Mouse (Mus musculus) lung, postnatal 14 days (tissue): ENCODE measurements around the gene Large1.
"Not testable (repeated sequence)": the region's sequence is repeated elsewhere in the genome, so short reads cannot be mapped to it uniquely, and the experiment has no call there.

Source experiments
- DNase-seq: peaks from one replicate; pipeline ENCODE4 v3.0.0; 2021

Large1 gene

DNA sequence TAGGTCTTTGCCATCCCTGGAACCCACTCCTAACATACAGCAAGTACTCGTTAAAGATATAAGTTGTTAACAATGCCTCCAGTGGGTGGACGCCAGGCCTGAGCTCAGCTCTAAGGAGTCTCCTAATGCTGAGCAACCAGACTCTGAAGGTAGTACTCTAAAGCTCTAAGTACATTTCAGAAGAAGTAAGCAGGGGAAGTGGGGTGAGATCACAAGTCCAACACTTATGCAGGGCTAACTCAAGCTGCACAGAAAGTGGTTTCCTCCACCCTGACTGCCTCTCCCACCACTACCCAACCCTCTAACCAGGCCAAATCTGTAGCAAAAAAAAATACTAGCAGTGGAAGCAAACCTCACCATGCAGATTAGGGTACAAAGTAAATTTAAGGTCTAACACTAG, 61.7 kb downstream of the Large1 start:
- DNase-seq: no peak

DNA sequence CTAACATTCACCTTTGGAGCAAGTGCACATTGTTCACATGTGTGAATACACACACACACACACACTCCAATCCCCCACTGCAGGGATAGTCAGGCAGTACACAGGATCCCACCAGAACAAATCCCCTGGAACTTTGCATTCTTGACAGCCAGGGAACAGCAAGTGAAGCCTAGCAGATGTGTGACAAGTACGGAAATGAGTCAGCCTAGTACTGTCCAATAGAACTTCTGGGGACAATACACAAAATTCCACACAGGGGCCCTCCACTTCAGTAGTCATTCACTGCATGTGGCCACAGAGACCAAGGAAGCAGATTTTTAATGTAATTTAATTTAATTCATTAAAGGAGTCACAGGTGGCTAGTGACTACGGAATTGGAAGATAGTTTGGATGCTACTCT, 62.7 kb downstream of the Large1 start:
- no peak for DNase-seq

DNA sequence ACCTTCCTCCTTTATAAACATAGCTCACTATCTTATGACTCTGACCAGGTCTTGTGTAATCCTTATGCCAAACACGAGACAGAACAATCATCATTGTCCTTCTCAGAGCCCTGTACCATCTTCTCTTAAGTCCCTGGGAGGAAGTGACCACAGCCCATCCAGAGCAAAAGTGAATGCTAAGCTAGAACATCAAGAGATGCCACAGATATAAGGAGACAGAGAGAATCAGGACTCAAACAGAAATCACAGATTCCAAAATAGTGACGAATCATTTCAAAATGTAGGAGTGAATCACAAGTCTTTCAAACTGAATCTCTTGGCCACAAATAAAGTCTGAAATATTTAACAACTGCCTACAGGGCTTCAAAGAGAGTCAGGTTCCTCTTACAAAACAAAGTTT, 63.5 kb downstream of the Large1 start:
- DNase-seq: no peak

DNA sequence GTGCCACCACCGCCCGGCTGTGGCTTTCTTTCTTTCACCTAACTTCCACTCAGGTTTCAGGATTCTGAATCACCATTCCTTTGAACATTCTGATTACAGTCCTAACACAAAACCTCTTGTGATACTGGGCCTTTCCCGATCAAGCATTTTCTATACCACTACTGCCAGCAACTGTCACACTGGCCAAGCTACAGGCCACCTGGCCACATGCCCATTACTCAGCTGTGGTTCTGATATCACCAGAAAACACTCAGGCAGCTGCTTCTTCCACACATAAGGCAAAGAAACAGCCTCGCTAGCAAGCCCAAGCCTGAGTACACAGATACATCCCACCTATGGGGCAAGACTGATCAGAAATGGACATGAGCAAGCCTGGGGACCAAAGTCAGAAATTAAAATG, 71.3 kb downstream of the Large1 start:
- peak; percentile 20 for DNase-seq

DNA sequence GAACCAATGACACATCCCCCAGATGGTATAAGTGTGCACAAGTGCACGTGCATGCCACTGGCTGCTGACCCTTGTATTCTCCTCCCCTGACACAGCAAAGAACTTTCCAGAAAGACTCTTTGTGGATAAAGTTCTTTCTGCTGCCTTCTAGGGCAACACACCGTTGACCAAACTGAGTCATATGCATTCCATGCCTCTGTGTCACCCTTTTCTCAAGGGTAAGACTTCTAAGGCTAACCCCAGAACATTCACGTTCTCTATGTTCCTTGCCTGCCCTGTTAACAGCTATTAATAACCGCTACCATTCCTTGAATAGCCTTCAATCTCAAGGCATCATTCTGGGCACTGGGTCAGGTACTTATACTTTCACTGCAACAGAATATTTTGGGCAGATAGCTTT, 77.3 kb downstream of the Large1 start:
- no peak for DNase-seq

DNA sequence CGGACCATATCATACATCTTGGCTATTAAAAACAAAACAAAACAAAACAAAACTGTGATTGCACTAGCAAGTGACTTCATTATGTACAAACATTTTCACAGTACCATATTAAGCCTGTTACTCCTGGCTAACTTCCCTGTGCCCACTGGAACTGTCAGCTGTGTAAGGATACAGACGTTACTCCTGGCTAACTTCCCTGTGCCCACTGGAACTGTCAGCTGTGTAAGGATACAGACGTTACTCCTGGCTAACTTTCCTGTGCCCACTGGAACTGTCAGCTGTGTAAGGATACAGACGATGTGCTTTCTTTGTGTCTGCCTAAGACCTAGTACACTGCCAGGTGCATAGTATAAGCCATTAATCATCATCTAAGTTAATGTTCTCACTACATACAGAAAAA, 77.9 kb downstream of the Large1 start:
- DNase-seq: not testable (repeated sequence)

DNA sequence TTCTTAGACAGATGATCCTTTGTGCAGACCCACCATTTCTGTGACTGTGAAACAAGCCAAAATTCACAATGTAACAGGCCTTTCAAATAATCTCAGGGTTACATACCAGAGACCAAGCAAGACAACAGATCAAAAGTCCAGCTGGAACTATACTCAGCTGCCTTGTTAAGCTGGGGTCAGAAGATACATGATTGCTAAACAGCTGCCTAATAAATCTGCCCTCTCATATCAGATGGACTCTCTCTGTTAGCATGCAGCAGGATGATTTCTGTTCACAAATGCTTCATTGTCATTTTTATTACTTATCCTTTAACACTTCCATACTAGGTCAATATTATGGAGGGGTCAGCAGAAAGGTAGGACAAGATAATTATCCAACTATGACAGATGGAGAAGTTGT, 80.2 kb downstream of the Large1 start:
- DNase-seq: no peak

DNA sequence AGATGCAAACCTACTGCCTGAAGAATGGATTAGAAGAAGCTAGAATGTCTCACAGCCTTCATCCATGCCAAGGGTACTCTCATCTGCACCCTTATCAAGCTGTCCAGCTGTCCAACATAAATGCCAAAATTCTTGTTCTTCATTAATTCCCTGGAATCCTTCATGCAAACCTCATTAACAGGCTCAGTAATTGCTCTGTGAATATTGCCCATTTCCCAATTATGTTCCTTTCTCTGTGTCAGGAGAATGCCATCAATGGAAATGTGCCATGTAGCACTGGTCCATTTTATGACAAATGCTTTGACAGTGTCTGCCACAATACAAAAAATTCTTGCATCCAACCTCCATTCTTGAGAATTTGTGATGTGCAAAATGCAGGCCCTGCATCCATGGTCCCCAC, 82.3 kb downstream of the Large1 start:
- no peak for DNase-seq

DNA sequence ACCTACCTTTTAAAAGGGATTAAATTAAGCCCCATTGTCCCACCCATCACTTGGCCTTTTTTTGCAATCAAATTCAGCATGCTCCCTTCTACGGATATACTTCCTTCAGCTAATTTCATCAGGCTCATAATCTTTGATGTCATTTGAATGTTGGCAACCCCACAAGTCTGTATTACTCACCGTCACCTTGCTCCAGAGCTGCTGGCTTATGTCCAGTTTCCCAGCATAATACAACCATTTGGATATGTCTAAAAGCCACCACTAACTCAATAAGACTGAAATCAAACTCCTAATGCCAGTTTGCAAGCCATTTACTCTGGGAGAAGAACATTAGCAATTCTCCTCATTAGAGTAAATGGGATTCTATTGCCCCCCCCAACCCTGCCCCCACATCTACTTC, 95.4 kb downstream of the Large1 start:
- no peak for DNase-seq

DNA sequence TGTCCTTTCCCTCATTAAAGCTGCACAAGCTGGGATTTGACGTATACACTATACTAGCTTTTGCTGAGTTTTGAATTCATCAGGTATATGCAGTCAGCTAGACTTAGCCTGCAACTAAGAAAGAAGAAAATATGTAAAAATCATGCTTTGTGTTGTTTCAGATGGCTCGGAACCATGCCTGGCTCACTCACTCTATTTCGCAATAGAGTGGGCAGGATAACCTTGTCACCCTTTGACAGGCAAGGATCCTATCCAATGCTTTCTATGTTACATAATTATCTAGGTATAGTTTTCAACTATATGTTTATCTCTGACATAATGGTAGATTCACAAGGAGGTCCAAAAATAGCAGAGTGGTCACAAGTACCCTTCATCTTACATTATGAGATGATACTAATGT, 109.2 kb downstream of the Large1 start:
- DNase-seq: no peak

DNA sequence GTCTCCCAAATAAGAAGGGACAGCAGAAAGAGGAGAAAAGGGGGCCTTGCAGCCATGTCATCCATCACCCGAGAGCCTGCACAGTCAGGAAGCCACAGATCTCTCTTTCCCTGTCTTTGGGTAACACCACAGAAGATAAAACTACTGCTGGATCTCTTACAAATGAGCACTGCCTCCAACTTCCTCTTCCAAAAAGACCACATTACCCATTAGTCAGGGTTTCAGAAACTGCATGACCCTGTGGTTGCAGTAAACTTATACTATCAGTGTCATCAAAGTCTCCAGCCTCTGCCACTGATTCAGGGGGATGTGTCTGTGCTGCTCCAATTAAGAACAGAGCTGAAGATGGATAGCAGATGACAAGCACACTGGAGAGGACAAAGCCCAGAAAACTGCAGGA, 111.3 kb downstream of the Large1 start:
- DNase-seq: no peak

DNA sequence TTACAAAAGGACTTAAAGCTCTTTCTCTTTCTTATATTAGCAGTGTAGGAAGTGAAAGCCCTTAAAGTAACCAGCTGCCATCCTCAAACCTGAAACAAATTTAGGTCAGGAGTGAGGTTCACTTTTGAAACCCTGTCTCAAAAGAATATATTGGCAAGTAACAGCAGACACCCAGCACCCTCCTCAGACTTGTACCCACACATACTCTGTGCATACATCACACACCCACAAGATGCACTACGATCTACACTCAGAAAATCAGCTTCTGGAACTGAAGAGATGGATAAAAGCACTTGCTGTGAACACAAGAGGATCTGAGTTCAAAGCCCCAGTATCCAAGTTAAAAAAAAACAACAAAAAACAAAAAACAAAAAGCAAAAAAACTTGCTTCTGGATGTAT, 119.1 kb downstream of the Large1 start:
- DNase-seq: no peak

DNA sequence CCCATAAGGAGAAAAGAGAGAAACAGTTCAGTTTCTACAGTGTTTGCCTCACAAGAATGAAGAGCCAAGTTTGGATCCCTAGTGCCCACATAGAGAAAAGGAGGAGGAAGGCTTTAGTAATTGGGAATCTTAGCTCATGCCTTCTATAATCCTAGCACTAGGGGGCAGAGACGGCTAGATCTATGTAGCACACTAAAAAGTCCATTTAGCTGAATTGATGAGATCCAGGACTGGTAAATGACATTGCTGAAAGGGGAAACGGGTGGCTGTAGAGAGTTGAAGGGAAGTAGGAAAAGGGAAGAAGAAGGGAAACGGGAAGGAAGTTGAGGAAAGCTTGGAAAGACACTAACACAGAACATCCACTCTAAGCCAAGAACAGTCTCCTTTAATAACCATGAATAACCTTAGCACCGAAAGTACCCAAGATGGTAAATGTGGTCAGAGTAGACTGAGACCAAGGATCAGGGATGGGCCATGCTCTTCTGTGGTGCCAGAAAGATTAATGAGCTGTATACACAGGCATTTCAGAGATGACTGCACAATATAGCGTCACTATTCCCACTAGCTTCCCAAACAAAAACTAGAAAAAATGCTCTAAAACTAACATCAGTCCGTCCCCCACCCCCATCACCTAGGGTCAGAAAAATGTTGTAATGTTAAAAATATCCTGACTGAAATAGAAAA, 119.8 kb downstream of the Large1 start:
- DNase-seq: peak; percentile 53

DNA sequence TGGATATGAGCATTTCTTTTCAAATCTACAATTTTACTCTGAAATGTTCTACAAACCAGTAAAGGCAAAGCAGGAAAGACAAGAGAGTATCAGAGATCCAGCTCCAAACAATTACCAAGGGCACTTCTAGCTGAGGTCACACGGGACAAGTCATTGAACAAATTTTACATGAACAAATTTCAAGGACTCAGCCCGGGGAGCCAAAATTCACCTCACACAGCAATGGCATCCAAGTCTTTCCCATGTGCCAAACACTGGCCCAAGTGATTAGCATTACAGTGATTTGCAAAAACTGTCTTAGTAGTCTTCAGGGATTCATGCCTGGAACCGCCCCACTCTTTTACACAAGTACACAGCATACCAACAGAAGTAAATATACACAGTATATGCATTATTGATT, 126.5 kb downstream of the Large1 start:
- no peak for DNase-seq

DNA sequence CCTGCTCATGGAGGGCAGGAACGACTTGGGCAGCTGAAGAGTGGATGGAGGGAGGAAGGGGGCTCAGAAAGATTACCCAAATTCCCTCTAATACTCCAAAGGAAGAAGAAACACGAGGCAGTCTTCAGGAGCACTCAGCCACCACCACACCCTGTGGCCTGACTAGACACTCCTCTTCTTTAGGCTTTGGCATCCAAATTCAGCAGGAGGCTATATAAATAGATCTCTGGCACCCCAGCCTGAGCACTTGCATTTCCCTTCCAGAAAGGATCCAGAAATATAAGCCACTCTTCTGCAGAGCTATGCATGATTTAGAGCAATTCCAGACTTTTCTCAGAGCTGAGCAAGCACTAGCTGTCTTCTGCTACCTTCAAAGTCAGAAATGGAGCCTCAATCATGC, 127.7 kb downstream of the Large1 start:
- DNase-seq: no peak

DNA sequence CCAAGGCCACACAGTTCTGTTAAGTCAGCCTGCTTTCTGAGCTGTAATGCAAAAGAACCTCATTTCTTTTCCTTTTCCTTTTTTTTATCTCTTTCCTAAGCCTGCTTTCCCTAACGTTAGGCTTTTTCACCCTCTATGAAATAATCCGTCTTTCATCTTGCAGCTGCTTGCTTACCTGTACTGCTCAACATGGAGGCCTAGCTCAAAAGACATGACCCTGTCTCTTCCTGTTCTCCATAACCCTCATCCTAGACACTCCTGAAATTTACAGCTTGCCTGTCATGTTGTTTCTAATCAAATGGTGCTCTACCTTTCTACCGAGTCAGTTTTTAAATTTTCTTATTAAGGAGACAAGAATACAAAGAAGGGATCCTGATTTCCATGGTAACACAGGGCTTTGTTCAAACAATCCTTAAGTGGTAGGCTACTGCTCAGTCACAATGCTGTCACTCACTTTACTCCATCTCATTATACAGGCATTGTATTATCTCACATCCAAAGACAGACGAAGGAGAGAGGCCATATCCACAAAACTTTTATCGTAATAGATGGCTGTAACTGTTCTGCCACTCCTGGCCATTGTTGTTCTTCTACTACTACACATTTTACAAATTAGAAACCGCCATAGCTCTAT, 134.0 kb downstream of the Large1 start:
- no peak for DNase-seq

DNA sequence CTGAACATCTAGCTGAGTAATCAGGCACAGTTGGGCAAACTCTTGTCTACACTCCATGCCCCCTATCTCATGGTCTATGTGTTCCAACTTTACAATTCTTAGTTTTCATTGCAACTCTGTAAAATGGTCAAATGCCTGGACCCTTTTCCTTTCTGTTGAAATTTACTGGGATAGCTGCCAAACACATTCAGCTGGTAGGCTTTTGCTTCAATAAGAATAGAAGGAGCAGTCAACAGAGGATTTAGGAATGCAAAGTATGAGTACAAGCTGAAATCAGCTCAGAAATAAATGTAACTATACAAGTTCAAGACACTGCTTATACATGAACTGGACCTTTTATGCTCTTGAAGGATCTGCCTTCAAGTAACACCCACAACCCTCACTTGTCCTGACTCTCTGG, 146.5 kb downstream of the Large1 start:
- no peak for DNase-seq

DNA sequence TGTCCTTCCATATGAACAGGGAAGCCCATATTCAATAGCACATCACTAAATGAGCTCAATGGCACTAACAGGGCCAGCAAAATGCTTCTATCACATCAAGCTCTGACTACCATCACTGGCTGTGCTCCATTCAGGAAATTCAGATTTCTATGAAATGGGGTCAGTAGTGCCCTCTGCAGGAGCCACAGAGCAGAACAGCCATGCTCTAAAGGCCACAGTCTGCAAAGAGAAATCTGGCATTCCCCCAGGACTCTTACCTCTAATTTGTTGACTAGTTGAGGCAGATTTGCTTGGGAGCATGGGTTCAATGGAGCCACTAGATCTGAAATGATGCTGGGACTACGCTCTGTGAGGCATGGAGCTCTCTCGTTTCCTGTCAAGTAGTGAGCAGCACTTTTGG, 151.5 kb downstream of the Large1 start:
- DNase-seq: no peak

DNA sequence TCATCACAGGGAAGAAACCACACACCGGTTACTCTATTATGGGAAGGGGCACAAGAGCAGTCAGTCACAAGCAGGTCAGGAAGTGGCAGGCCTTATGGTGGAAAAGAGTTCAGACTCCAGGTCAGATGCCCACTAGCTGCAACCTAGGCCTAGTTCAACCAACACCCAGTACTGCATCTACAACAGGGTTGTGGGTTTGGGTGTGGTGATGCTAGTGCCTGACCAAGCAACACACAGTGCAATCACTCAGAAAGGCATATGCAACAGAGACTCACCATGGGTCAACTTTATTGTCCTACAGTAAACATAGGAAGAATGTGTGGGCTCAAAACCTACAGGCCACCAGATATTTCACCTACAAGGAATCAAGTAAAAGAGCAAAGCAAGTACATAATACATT, 155.6 kb downstream of the Large1 start:
- DNase-seq: no peak

DNA sequence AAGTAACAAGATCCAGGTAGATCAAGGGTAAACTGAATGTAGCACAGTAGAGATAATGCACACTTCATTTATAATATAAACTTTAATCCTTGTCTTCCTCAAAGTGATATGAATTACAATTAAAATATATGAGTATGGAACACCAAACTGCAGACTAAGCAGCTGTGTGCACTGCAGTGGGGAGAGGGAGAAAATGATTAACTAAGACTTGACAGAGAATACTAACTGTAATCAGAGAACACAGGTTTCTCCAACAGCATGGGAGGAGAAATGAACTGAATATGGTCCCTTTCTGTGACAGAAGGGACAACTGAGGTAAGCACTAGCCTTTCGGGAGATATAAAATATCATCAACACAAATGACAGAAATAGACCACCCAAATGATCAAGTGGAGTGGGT, 164.7 kb downstream of the Large1 start:
- no peak for DNase-seq

DNA sequence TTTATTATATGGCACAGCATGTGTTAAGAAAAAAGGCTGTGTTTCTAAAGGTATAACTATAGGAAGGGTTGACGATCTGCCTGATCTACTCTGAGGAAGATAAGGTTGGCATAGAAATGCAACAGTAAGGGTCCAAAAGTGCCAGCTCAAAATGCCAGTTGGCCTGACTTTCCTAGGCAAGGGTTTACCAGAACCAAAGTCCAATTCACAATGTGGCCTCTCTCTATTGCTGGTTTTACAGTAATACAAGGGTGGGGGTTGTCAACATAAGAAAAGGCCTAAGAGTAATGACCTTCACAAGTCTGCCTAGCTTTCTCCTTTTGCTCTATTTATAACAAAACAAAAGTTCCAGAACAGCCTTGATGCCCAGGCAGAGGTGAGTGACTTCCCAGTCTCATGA, 166.0 kb downstream of the Large1 start:
- no peak for DNase-seq

DNA sequence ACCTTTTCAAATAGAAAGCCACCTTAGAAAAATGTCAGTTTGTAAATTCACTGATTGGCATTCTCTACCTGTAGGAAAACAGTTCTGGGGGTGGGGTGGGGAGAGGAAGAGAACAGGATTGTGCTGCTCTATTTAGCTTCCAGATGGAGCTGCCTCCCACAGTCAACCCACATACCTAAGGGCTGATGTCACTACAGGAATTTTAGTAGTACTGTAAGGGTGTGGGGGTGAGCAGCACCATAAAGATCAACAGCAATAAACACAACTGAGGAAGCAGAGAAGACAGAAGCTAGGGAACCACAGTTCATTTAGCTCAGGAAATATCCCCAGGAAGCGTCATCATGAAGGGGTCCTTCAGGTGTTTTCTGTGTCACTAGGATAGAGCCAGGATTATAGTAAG, 174.9 kb downstream of the Large1 start:
- no peak for DNase-seq

DNA sequence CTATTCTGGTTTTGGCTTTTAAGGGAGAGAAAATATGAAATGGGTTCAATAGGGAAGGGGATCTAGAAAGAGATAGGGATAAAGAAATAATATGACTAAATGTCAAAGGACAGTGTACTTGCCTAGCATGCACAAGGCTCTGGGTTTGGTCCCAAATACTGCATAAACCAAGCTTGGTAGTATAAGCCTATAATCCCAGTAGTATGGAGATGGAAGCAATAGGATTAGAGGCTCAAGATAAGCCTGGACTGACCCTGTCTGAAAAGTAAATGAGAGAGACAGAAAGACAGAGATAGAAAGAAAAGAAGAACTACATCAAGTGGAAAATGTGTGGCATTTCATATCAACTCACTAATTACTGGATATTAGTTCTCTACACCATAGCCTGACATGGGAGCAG, 180.7 kb downstream of the Large1 start:
- no peak for DNase-seq

DNA sequence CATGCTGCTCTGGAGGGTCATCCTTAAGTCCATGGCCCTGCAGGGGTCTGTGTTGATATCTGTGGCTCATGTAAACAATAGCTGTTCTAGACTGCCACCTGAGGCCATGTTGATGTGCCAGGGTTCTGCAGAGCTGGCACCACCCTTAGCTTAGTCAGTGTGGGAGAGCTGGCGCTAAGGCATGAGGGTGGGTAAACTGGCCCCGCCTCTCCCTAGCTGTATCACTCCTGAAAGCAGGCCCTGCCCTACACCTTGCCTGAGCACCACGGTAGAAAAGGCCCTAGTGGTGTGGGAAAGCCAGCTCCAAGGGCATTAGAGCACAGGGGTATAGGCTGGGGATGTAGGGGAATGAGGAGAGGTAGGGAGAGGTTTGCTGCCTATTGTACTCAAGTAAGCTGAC, 191.3 kb downstream of the Large1 start:
- peak; percentile 4 for DNase-seq

DNA sequence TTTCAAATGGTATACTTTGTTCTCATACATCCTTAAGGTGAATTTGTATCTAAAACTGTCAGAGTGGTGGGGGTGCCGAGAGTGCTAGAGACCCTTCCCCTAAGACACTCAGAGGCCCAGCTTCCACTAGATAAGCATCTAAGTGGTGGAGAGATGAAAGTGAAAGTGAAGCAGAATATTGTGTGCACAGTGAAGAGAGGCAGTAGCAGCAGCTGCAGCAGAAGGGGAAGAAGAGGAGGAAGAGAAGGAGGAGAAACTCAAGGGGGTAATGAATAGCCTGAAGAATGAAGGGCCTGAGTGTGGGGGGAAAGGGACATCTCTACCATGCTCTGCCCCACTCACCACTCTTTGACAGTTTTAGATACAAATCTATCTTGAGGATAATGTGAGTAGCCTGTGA, 191.8 kb downstream of the Large1 start:
- DNase-seq: no peak
